Mouse (Mus musculus): ENCODE results near the gene Fam174b. TPM values are rescaled to one million over a fixed set of nuclear protein-coding genes. Genes with fewer than 3 reads are reported as not detected.

Fam174b gene
- total RNA-seq (2012; rRNA removed) (0.88 and 1.7 TPM in 2 replicates), polyA plus RNA-seq (2012; ENCODE audit: insufficient read depth in 1 of 2, insufficient read length in 2 of 2, low read depth in 1 of 2, low replicate concordance in 2 of 2, missing spikeins in 1 of 2) (1 to 10 TPM in 1 of 2 experiments, not detected in 1; 1.4 TPM)

GRCm38 (mm10) chr7:73740111-73741035 lies at the start of gene Fam174b:
Gene Fam174b (plus strand): TSS chr7:73740302.
- H3K4me3 ChIP-seq (ENCODE audit: control insufficient read depth in 1 of 2, insufficient read depth in 1 of 2, low read depth in 2 of 2, low read length in 2 of 2), result no peak within 1 kb of the TSS
- no peak for DNase-seq (ENCODE audit: low read depth, low spot score)
- no peaks in the 10 kb centered on the region for H3K36me3 ChIP-seq (ENCODE audit: control insufficient read depth in 1 of 2, insufficient read depth in 2 of 2, low read length in 2 of 2)
- no peak within 1 kb of the TSS for H3K27ac ChIP-seq (ENCODE audit: control insufficient read depth, low read depth, low read length)
- H3K79me2 ChIP-seq (ENCODE audit: control insufficient read depth, insufficient read depth, low read length, poor library complexity), result no peaks in the 10 kb centered on the region
- peaks cover 0 to 4% of the 10 kb centered on the region in 2 experiments; a peak in 1 of 4 replicates for H3K27me3 ChIP-seq (ENCODE audit: control insufficient read depth in 1 of 2, insufficient read depth in 2 of 2, low read length in 2 of 2)
- no peaks in the 10 kb centered on the region for H3K4me1 ChIP-seq (ENCODE audit: control insufficient read depth in 1 of 2, insufficient read depth in 2 of 2, low read length in 2 of 2)
- no peak for TF ChIP-seq MAX (IDR thresholded peaks at IDR 0.05; ENCODE audit: low read length)
- no peak for TF ChIP-seq POLR2AphosphoS2 (IDR thresholded peaks at IDR 0.05; ENCODE audit: low read length)
- TF ChIP-seq CHD1 (IDR thresholded peaks at IDR 0.05; ENCODE audit: low read depth, low read length), result no peak
- no peak for TF ChIP-seq MYC (IDR thresholded peaks at IDR 0.05; ENCODE audit: low read depth, low read length)
- TF ChIP-seq BHLHE40 (IDR thresholded peaks at IDR 0.05; ENCODE audit: borderline replicate concordance, low read depth, low read length), result no peak
- TF ChIP-seq ELF1 (IDR thresholded peaks at IDR 0.05; ENCODE audit: low read depth, low read length), result no peak
- TF ChIP-seq KAT2A (conservative IDR thresholded peaks at IDR 0.05; ENCODE audit: low read depth, low read length), result no peak
- H3K9me3 ChIP-seq (replicated peaks; ENCODE audit: insufficient read depth, low read length), result no peaks in the 10 kb centered on the region
- no peak within 1 kb of the TSS for H3K9ac ChIP-seq (ENCODE audit: control insufficient read depth, low read depth, low read length, poor library complexity, severe bottlenecking)

- Histone ChIP-seq H3K27ac (ENCODE audit: control insufficient read depth, low read depth, low read length) (no peak overlapping the region), H3K27me3 (ENCODE audit: control insufficient read depth in 1 of 2, insufficient read depth in 2 of 2, low read length in 2 of 2) (no peaks in the 10 kb centered on the region; a peak in 1 of 4 replicates), H3K4me1 (ENCODE audit: control insufficient read depth in 1 of 2, insufficient read depth in 2 of 2, low read length in 2 of 2) (no peaks in the 10 kb centered on the region), H3K79me2 (ENCODE audit: control insufficient read depth, insufficient read depth, low read length, poor library complexity) (no peaks in the 10 kb centered on the region), H3K9ac (ENCODE audit: control insufficient read depth, low read depth, low read length, poor library complexity, severe bottlenecking) (no peak overlapping the region), H3K4me3 (ENCODE audit: control insufficient read depth in 1 of 2, insufficient read depth in 1 of 2, low read depth in 2 of 2, low read length in 2 of 2) (no peak overlapping the region), H3K9me3 (replicated peaks; ENCODE audit: insufficient read depth, low read length) (no peaks in the 10 kb centered on the region), H3K36me3 (ENCODE audit: control insufficient read depth in 1 of 2, insufficient read depth in 2 of 2, low read length in 2 of 2) (no peaks in the 10 kb centered on the region)
- DNase-seq (ENCODE audit: low read depth, low spot score), result peak; percentile 17
- no peak for TF ChIP-seq MAZ (IDR thresholded peaks at IDR 0.05; ENCODE audit: low read depth, low read length)
- no peak for TF ChIP-seq SIN3A (IDR thresholded peaks at IDR 0.05; ENCODE audit: low read length)
- no peak for TF ChIP-seq MXI1 (IDR thresholded peaks at IDR 0.05; ENCODE audit: low read depth, low read length)
- no peak for TF ChIP-seq HCFC1 (IDR thresholded peaks at IDR 0.05; ENCODE audit: low read depth, low read length)
- no peak for TF ChIP-seq CHD1 (IDR thresholded peaks at IDR 0.05; ENCODE audit: low read depth, low read length)
- TF ChIP-seq POLR2A (IDR thresholded peaks at IDR 0.05; ENCODE audit: control insufficient read depth in 1 of 2, insufficient read depth in 1 of 2, low read depth in 1 of 2, low read length in 2 of 2, poor library complexity in 1 of 2), result no peak
- no peak for TF ChIP-seq TBP (IDR thresholded peaks at IDR 0.05; ENCODE audit: low read depth, low read length)
- TF ChIP-seq ZKSCAN1 (IDR thresholded peaks at IDR 0.05; ENCODE audit: low read depth, low read length), result no peak
- TF ChIP-seq ZC3H11A (IDR thresholded peaks at IDR 0.05; ENCODE audit: low read depth, low read length), result no peak
- TF ChIP-seq ZNF384 (IDR thresholded peaks at IDR 0.05; ENCODE audit: low read depth, low read length), result no peak
- TF ChIP-seq BHLHE40 (IDR thresholded peaks at IDR 0.05; ENCODE audit: borderline replicate concordance, low read depth, low read length), result no peak
- TF ChIP-seq MYB (IDR thresholded peaks at IDR 0.05; ENCODE audit: low read depth, low read length), result no peak
- TF ChIP-seq GATA1 (IDR thresholded peaks at IDR 0.05; ENCODE audit: low read depth, low read length), result no peak
- no peak for TF ChIP-seq JUND (IDR thresholded peaks at IDR 0.05; ENCODE audit: low read depth, low read length)
- no peak for TF ChIP-seq USF1 (IDR thresholded peaks at IDR 0.05; ENCODE audit: low read depth, low read length)
- TF ChIP-seq TAL1 (IDR thresholded peaks at IDR 0.05; ENCODE audit: low read length), result no peak
- no peak for TF ChIP-seq CHD2 (IDR thresholded peaks at IDR 0.05; ENCODE audit: low read length)
Observed at GRCm38 (mm10) chr7:73697092-73697491, 43.0 kb upstream of the Fam174b start.
